Mouse (Mus musculus): ENCODE measurements around the gene Ihh. TPM values are rescaled to one million over a fixed set of nuclear protein-coding genes. Genes with fewer than 3 reads are reported as not detected.

Ihh gene
- polyA plus RNA-seq, 1 experiment from 2014 or later: 0.19 TPM

- 0 out of 2 replicates have a peak within 1 kb of the TSS, but pooled peaks have one; percentile 9 for H3K9ac ChIP-seq
- WGBS: 1% methylated on average over 18 of the region's 18 CpGs
- H3K4me2 ChIP-seq: peak within 1 kb of the TSS; percentile 57
- H3K4me1 ChIP-seq: no peaks in the 10 kb centered on the region
- no peaks in the 10 kb centered on the region for H3K9me3 ChIP-seq
- H3K27ac ChIP-seq: no peak within 1 kb of the TSS
- H3K4me3 ChIP-seq (replicated peaks): peak within 1 kb of the TSS; percentile 35
- H3K27me3 ChIP-seq: peaks cover 58% of the 10 kb centered on the region
- no peak for ATAC-seq (ENCODE audit: low FRiP score)
- no peaks in the 10 kb centered on the region for H3K36me3 ChIP-seq (replicated peaks)
Observed at GRCm38 (mm10) chr1:74935402-74935801, 16.1 kb downstream of the Ihh start, which contains the start of gene Cfap65. TSS of gene Cfap65 (minus strand) at chr1:74935599.

GRCm38 (mm10) chr1:74927621-74928296 lies 23.7 kb downstream of the Ihh start:
- no peak overlapping the region for H3K4me3 ChIP-seq (replicated peaks)
- H3K27me3 ChIP-seq: peaks cover 69% of the 10 kb centered on the region
- no peaks in the 10 kb centered on the region for H3K36me3 ChIP-seq (replicated peaks)
- no peaks in the 10 kb centered on the region for H3K4me1 ChIP-seq
- no peak overlapping the region for H3K9ac ChIP-seq
- no peaks in the 10 kb centered on the region for H3K9me3 ChIP-seq
- no peak for ATAC-seq (ENCODE audit: low FRiP score)
- no peak overlapping the region for H3K27ac ChIP-seq
- WGBS: 87% methylated on average over 9 of the region's 9 CpGs
- no peak overlapping the region for H3K4me2 ChIP-seq

GRCm38 (mm10) chr1:74926721-74927120 lies 24.8 kb downstream of the Ihh start:
- Histone ChIP-seq H3K4me2 (no peak overlapping the region), H3K9ac (no peak overlapping the region), H3K27me3 (peaks cover 66% of the 10 kb centered on the region), H3K27ac (no peak overlapping the region), H3K4me3 (replicated peaks) (no peak overlapping the region), H3K36me3 (replicated peaks) (no peaks in the 10 kb centered on the region), H3K4me1 (no peaks in the 10 kb centered on the region), H3K9me3 (no peaks in the 10 kb centered on the region)
- 39% methylated on average over 6 of the region's 6 CpGs for WGBS
- no peak for ATAC-seq (ENCODE audit: low FRiP score)

GRCm38 (mm10) chr1:74924464-74924863 lies 27.0 kb downstream of the Ihh start:
- no peak overlapping the region for H3K4me3 ChIP-seq (replicated peaks)
- no peaks in the 10 kb centered on the region for H3K9me3 ChIP-seq
- no peak for ATAC-seq (ENCODE audit: low FRiP score)
- H3K36me3 ChIP-seq (replicated peaks): no peaks in the 10 kb centered on the region
- 63% methylated on average over 4 of the region's 4 CpGs for WGBS
- peaks cover 57% of the 10 kb centered on the region for H3K27me3 ChIP-seq
- H3K4me1 ChIP-seq: no peaks in the 10 kb centered on the region
- no peak overlapping the region for H3K4me2 ChIP-seq
- no peak overlapping the region for H3K27ac ChIP-seq
- H3K9ac ChIP-seq: no peak overlapping the region

GRCm38 (mm10) chr1:74915706-74916105 lies 35.8 kb downstream of the Ihh start:
- H3K9me3 ChIP-seq: no peaks in the 10 kb centered on the region
- 24% methylated on average over 13 of the region's 13 CpGs for WGBS
- H3K27ac ChIP-seq: no peak overlapping the region
- no peaks in the 10 kb centered on the region; the same call in 1 of the 2 replicates for H3K4me1 ChIP-seq
- peaks cover 26% of the 10 kb centered on the region; the same call in 1 of the 2 replicates for H3K27me3 ChIP-seq
- H3K9ac ChIP-seq: no peak overlapping the region
- H3K36me3 ChIP-seq (replicated peaks): no peaks in the 10 kb centered on the region
- peak overlapping the region; percentile 19 for H3K4me2 ChIP-seq
- no peak for ATAC-seq (ENCODE audit: low FRiP score)
- H3K4me3 ChIP-seq (replicated peaks): no peak overlapping the region

- no peak overlapping the region for H3K27ac ChIP-seq
- H3K9me3 ChIP-seq: no peaks in the 10 kb centered on the region
- no peaks in the 10 kb centered on the region for H3K36me3 ChIP-seq (replicated peaks)
- no peak overlapping the region for H3K4me3 ChIP-seq (replicated peaks)
- H3K9ac ChIP-seq: no peak overlapping the region
- ATAC-seq (ENCODE audit: low FRiP score): no peak
- peaks cover 25% of the 10 kb centered on the region for H3K4me1 ChIP-seq
- H3K4me2 ChIP-seq: no peak overlapping the region
- 21% methylated on average over 6 of the region's 6 CpGs for WGBS
- peaks cover 95% of the 10 kb centered on the region for H3K27me3 ChIP-seq
Observed at GRCm38 (mm10) chr1:74902191-74902590, 49.3 kb downstream of the Ihh start.

- no peak for ATAC-seq (ENCODE audit: low FRiP score)
- no peak overlapping the region for H3K9ac ChIP-seq
- WGBS: 0% methylated on average over 3 of the region's 3 CpGs
- H3K27me3 ChIP-seq: peaks cover 96% of the 10 kb centered on the region
- H3K4me1 ChIP-seq: peaks cover 26% of the 10 kb centered on the region
- no peaks in the 10 kb centered on the region for H3K36me3 ChIP-seq (replicated peaks)
- no peak overlapping the region for H3K4me2 ChIP-seq
- H3K9me3 ChIP-seq: no peaks in the 10 kb centered on the region
- H3K4me3 ChIP-seq (replicated peaks): no peak overlapping the region
- H3K27ac ChIP-seq: no peak overlapping the region
Observed at GRCm38 (mm10) chr1:74901686-74902085, 49.8 kb downstream of the Ihh start.

- Histone ChIP-seq H3K4me2 (peak overlapping the region; percentile 57), H3K4me3 (replicated peaks) (peak overlapping the region; percentile 37), H3K9ac (0 out of 2 replicates have a peak overlapping the region, but pooled peaks have one; percentile 29), H3K27me3 (peaks cover 97% of the 10 kb centered on the region), H3K9me3 (no peaks in the 10 kb centered on the region), H3K27ac (no peak overlapping the region), H3K4me1 (peaks cover 30% of the 10 kb centered on the region), H3K36me3 (replicated peaks) (no peaks in the 10 kb centered on the region)
- under 1% methylated on average over 56 of the region's 66 CpGs for WGBS
- ATAC-seq (ENCODE audit: low FRiP score): peak; percentile 34; the same call in 1 of the 2 replicates
Observed at GRCm38 (mm10) chr1:74900341-74901285, 50.9 kb downstream of the Ihh start.

GRCm38 (mm10) chr1:74898656-74899431 lies 52.6 kb downstream of the Ihh start:
- Histone ChIP-seq H3K36me3 (replicated peaks) (no peaks in the 10 kb centered on the region), H3K4me2 (no peak overlapping the region), H3K9me3 (no peaks in the 10 kb centered on the region), H3K27me3 (peaks cover 100% of the 10 kb centered on the region), H3K9ac (no peak overlapping the region), H3K4me3 (replicated peaks) (no peak overlapping the region), H3K27ac (no peak overlapping the region), H3K4me1 (peaks cover 30% of the 10 kb centered on the region)
- ATAC-seq (ENCODE audit: low FRiP score): no peak
- WGBS: 7% methylated on average over 6 of the region's 10 CpGs

- Histone ChIP-seq H3K4me2 (no peak overlapping the region), H3K27me3 (peaks cover 100% of the 10 kb centered on the region), H3K36me3 (replicated peaks) (no peaks in the 10 kb centered on the region), H3K9ac (no peak overlapping the region), H3K4me3 (replicated peaks) (no peak overlapping the region), H3K27ac (no peak overlapping the region), H3K4me1 (peaks cover 34% of the 10 kb centered on the region), H3K9me3 (no peaks in the 10 kb centered on the region)
- no peak for ATAC-seq (ENCODE audit: low FRiP score)
- 0% methylated on average over 7 of the region's 7 CpGs for WGBS
Observed at GRCm38 (mm10) chr1:74897976-74898375, 53.5 kb downstream of the Ihh start.
